Mouse (Mus musculus): ENCODE measurements around the gene Syn2.

Gene Syn2

GRCm38 (mm10) chr6:115134501-115135331 is at the start of gene Syn2:
Gene Syn2, plus strand, starts transcription at chr6:115134902.
- DNase-seq: peak; percentile 76 to 77

GRCm38 (mm10) chr6:115085274-115085841 is 49.3 kb upstream of the Syn2 start:
- no peak for DNase-seq

- DNase-seq: no peak
These were observed 46.2 kb upstream of the Syn2 start for GRCm38 (mm10) chr6:115088314-115089106.

GRCm38 (mm10) chr6:115091737-115092136 is 43.0 kb upstream of the Syn2 start:
- no peak for DNase-seq

GRCm38 (mm10) chr6:115102542-115102941 is 32.2 kb upstream of the Syn2 start:
- no peak for DNase-seq

GRCm38 (mm10) chr6:115111426-115111825 is 23.3 kb upstream of the Syn2 start:
- no peak for DNase-seq

GRCm38 (mm10) chr6:115122181-115122580 is 12.5 kb upstream of the Syn2 start:
- DNase-seq: no peak

GRCm38 (mm10) chr6:115123262-115124201 is 11.2 kb upstream of the Syn2 start:
- peak in 1 of 2 experiments; percentile 33 for DNase-seq

GRCm38 (mm10) chr6:115124675-115125357 is 9.9 kb upstream of the Syn2 start:
- DNase-seq: no peak

GRCm38 (mm10) chr6:115125358-115125720 is 9.4 kb upstream of the Syn2 start:
- DNase-seq: no peak

- DNase-seq: no peak
These were observed 8.4 kb upstream of the Syn2 start for GRCm38 (mm10) chr6:115126232-115126785.

GRCm38 (mm10) chr6:115126851-115127250 is 7.9 kb upstream of the Syn2 start:
- no peak for DNase-seq

- no peak for DNase-seq
These were observed 7.4 kb upstream of the Syn2 start for GRCm38 (mm10) chr6:115127255-115127824.

GRCm38 (mm10) chr6:115135332-115135649 is 589 bp downstream of the Syn2 start:
- peak in 1 of 2 experiments; percentile 35 for DNase-seq

GRCm38 (mm10) chr6:115136156-115136555 is 1.5 kb downstream of the Syn2 start:
- no peak for DNase-seq

GRCm38 (mm10) chr6:115141446-115141845 is 6.7 kb downstream of the Syn2 start:
- no peak for DNase-seq

- no peak for DNase-seq
These were observed 26.5 kb downstream of the Syn2 start for GRCm38 (mm10) chr6:115161175-115161574.

GRCm38 (mm10) chr6:115165863-115166470 is 31.3 kb downstream of the Syn2 start:
- no peak for DNase-seq

GRCm38 (mm10) chr6:115168921-115169320 is 34.2 kb downstream of the Syn2 start:
- DNase-seq: no peak

- DNase-seq: no peak
These were observed 34.8 kb downstream of the Syn2 start for GRCm38 (mm10) chr6:115169518-115169917.

- peak in 1 of 2 experiments; percentile 29 for DNase-seq
These were observed 40.1 kb downstream of the Syn2 start for GRCm38 (mm10) chr6:115174845-115175244.
